ENCODE assay signal across 18 mouse cellular contexts in genomic region chr7:97717326-97717725, GRCm38 (mm10).
"Had no signal": no experiment of that assay in that cellular context is flagged by ENCODE, and none has a peak within 500 bp of the region (broad histone marks: within the 10 kb centered on the region; RNA-seq: fewer than 3 reads in every experiment).

No protein-coding gene starts in this region.

- H3K4me3 ChIP-seq: lung, embryonic 15.5 days; midbrain, embryonic 10.5 days; midbrain, embryonic 12.5 days; myocyte; neural tube, embryonic 13.5 days; neural tube, embryonic 15.5 days had no signal

- H3K4me2 ChIP-seq: lung, embryonic 15.5 days; midbrain, embryonic 12.5 days; neural tube, embryonic 13.5 days; neural tube, embryonic 15.5 days had no signal

- DNase-seq: lung, adult 2 months; lung, postnatal 4 days; midbrain, embryonic 14.5 days; retina, postnatal 1 day; right cerebral cortex, adult 18-20 months; right cerebral cortex, postnatal 25 days; right cerebral cortex, postnatal 4 days; spleen, adult 18-20 months; thymus, adult 18-20 months; thymus, postnatal 14 days; thymus, postnatal 36 days had no signal

- H3K27me3 ChIP-seq: lung, embryonic 15.5 days; midbrain, embryonic 12.5 days; neural tube, embryonic 13.5 days; neural tube, embryonic 15.5 days had no signal

- H3K9ac ChIP-seq: lung, embryonic 15.5 days; midbrain, embryonic 12.5 days; neural tube, embryonic 13.5 days; neural tube, embryonic 15.5 days had no signal

- ATAC-seq: midbrain, embryonic 16.5 days had no signal

- H3K4me1 ChIP-seq: lung, embryonic 15.5 days; midbrain, embryonic 10.5 days; midbrain, embryonic 12.5 days; neural tube, embryonic 13.5 days; neural tube, embryonic 15.5 days had no signal

- H3K9me3 ChIP-seq: lung, embryonic 15.5 days; midbrain, embryonic 10.5 days; midbrain, embryonic 12.5 days; neural tube, embryonic 13.5 days; neural tube, embryonic 15.5 days had no signal

- H3K27ac ChIP-seq: lung, embryonic 15.5 days; midbrain, embryonic 10.5 days; midbrain, embryonic 12.5 days; neural tube, embryonic 13.5 days; neural tube, embryonic 15.5 days had no signal
